Mouse (Mus musculus): Measurements from ENCODE around the gene Elavl1.

DNA sequence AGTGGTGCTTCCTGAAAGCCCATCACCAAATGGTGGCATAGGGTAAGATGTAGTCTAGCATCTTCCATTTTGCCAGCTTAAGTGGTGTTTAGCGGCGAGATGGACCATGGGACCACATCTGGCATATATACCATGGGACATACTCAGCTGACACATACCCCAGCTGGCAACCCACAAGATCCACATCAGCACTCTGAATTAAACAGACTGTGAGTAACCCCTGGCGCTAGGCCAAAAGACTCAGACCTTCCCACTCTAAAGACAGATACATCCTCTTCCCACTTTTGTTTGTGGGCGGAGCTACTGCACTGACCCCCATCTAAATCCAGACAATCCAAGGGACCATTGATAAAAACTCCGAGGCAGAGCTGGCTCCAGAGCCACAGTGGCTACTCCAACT lies 3.8 kb upstream of the Elavl1 start:
- no peak for TF ChIP-seq POLR2A (IDR thresholded peaks at IDR 0.05; ENCODE audit: control insufficient read depth, low read depth, low read length)
- TF ChIP-seq CTCF (IDR thresholded peaks at IDR 0.05; ENCODE audit: control insufficient read depth, insufficient read depth, insufficient replicate concordance, low read depth, low read length), result no peak
